Mouse (Mus musculus) heart, adult 2 months (tissue): ENCODE measurements at regions not wholly inside any gene's neighbourhood (a gene's known extent, or its start where the extent isn't known, plus 50 kb on each side); places are given as distances from the start of the nearest gene placed in this dataset.

Experiments
- CTCF ChIP-seq: fragments of 200-600 bp; IDR thresholded peaks from 2 replicates; pipeline ENCODE4 v1.8.1; 2022; ENCODE audit warnings: antibody characterized with exemption, mild to moderate bottlenecking, moderate library complexity
- EP300 ChIP-seq: fragments of 200-500 bp; IDR thresholded peaks from 2 replicates; pipeline ENCODE4 v1.6.1; 2011; ENCODE audit warnings: low read depth, low read length, control low read depth; ENCODE audit not compliant: insufficient read depth
- POLR2A ChIP-seq: fragments of 200-500 bp; IDR thresholded peaks from 2 replicates; pipeline ENCODE4 v1.6.1; 2011; ENCODE audit warnings: mild to moderate bottlenecking, low read depth, low read length, control low read depth; ENCODE audit not compliant: insufficient read depth

GRCm38 (mm10) chr11:27726109-27726508 lies 613.6 kb downstream of the Gm6685 start:
- TF ChIP-seq POLR2A (no peak), CTCF (no peak), EP300 (no peak)
